Mouse (Mus musculus): Measurements from ENCODE around the gene Chrnb2. TPM values are rescaled to one million over a fixed set of nuclear protein-coding genes. Genes with fewer than 3 reads are reported as not detected.

The Chrnb2 gene
- polyA plus RNA-seq, 1 experiment from 2014 or later = 0.81 TPM

DNA sequence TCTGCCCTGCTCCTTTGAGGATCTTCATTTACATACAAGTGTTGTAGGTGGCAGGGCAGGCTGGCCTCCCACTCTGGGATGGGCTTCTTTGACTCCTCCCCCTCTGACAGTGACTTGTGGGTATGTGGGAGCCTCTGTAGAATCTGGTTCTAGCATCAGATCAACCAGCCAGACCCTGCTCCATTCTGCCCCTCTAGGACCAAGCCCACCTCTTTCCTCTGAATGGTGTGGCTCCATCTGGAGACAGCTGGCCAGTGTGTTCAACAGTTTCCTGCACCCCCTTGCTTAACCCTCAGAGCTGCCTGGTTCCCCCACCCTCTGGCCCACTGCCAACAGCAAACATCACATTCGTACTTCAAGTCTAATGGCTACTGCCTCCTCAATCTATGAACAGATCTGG is 12.1 kb downstream of the Chrnb2 start:
- Histone ChIP-seq H3K27ac (no peak overlapping the region), H3K4me3 (replicated peaks) (no peak overlapping the region), H3K4me1 (replicated peaks) (peaks cover under 1% of the 10 kb centered on the region; the same call in 1 of the 2 replicates), H3K9ac (replicated peaks) (no peak overlapping the region), H3K36me3 (peaks cover 48% of the 10 kb centered on the region), H3K9me3 (no peaks in the 10 kb centered on the region), H3K4me2 (no peak overlapping the region), H3K27me3 (no peaks in the 10 kb centered on the region)
- no peak for ATAC-seq (ENCODE audit: insufficient number of reproducible peaks, insufficient read depth, low FRiP score, low TSS enrichment, low read depth)
- 75% methylated on average over 1 of the region's 1 CpGs for WGBS

GRCm38 (mm10) chr3:89738509-89738908 is 25.9 kb downstream of the Chrnb2 start:
- WGBS = 93% methylated on average over 6 of the region's 6 CpGs
- H3K4me3 ChIP-seq (replicated peaks) = no peak overlapping the region
- H3K27ac ChIP-seq = no peak overlapping the region
- H3K27me3 ChIP-seq = no peaks in the 10 kb centered on the region
- H3K4me2 ChIP-seq = no peak overlapping the region
- no peak overlapping the region for H3K9ac ChIP-seq (replicated peaks)
- no peaks in the 10 kb centered on the region for H3K4me1 ChIP-seq (replicated peaks)
- no peaks in the 10 kb centered on the region for H3K9me3 ChIP-seq
- H3K36me3 ChIP-seq = peaks cover 73% of the 10 kb centered on the region
- ATAC-seq (ENCODE audit: insufficient number of reproducible peaks, insufficient read depth, low FRiP score, low TSS enrichment, low read depth) = no peak

DNA sequence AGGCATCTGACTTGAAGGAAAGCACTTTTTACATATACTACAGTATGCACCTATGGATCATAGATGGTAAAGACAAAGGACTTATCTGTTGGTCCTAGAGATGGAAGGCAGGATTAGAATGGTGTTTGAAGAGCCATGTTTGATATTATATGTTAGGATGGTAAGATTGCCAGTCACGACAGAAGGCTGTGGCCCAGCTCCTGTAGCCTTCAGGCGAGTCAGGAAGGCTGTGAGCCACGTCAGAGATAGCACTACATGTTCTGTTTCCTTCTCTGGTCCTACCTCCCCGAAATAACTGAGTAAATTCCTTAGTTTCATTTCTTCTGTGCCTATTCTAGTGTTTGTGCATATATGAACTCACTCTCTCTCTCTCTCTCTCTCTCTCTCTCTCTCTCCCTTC is 32.3 kb downstream of the Chrnb2 start:
- Histone ChIP-seq H3K27me3 (no peaks in the 10 kb centered on the region), H3K4me3 (replicated peaks) (no peak overlapping the region), H3K4me1 (replicated peaks) (peaks cover 14% of the 10 kb centered on the region), H3K36me3 (peaks cover 16% of the 10 kb centered on the region), H3K9me3 (no peaks in the 10 kb centered on the region), H3K9ac (replicated peaks) (no peak overlapping the region), H3K4me2 (no peak overlapping the region), H3K27ac (no peak overlapping the region)
- no peak for ATAC-seq (ENCODE audit: insufficient number of reproducible peaks, insufficient read depth, low FRiP score, low TSS enrichment, low read depth)
- WGBS = 90% methylated on average over 4 of the region's 4 CpGs

DNA sequence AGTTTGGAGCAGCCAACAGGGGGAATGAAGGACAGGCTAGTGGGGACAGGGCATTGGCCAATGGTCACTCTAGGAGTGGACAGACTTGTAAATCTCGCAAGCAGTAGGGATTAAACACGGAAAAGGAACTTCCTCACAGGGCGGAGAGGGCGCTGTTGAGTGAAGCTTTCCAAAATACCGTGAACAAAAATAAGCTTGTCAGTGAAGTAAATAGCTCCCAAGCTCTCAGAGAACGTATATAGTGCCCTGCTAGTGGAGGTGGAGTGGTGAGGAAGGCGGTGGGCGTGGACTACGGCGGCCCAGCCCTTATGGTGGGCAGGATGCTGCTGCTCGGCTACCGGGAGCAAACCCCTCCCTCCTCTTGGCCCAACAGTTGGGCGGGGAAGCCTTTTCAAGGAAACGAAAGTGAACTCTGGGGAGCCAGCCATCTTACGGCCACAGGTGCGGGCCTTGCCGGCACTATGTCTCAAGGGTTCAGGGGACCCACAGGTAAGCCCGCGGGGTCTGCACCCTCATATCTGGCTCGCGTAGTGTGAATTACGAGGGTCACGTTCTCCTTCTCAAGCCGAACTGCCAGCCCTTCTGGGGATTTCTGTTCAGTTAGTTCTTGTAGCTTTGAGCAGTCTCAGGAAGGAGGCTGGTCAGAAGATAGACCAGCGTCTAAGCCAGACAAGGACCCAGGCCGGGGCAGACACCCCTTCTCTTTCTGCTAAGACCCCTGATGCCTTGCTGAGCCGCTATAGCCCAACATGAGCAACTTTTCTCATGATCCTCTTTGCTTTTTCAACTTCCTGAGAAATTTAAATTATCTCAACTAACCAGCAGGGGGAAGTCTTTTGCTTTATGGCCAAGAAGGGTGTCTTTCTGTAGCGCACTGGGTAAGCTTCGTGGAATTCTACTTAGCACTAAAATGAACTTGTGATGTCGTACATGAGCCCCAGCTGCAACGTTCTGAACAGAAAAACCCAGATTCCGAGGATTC is 33.8 kb downstream of the Chrnb2 start:
- WGBS = 3% methylated on average over 32 of the region's 32 CpGs
- H3K27me3 ChIP-seq = no peaks in the 10 kb centered on the region
- H3K27ac ChIP-seq = peak overlapping the region; percentile 68
- H3K9me3 ChIP-seq = no peaks in the 10 kb centered on the region
- H3K4me3 ChIP-seq (replicated peaks) = peak overlapping the region; percentile 56
- peaks cover 14% of the 10 kb centered on the region for H3K4me1 ChIP-seq (replicated peaks)
- H3K4me2 ChIP-seq = peak overlapping the region; percentile 79
- peak; percentile 80 for ATAC-seq (ENCODE audit: insufficient number of reproducible peaks, insufficient read depth, low FRiP score, low TSS enrichment, low read depth)
- H3K9ac ChIP-seq (replicated peaks) = peak overlapping the region; percentile 58
- H3K36me3 ChIP-seq = peaks cover 6% of the 10 kb centered on the region; the same call in 1 of the 2 replicates

DNA sequence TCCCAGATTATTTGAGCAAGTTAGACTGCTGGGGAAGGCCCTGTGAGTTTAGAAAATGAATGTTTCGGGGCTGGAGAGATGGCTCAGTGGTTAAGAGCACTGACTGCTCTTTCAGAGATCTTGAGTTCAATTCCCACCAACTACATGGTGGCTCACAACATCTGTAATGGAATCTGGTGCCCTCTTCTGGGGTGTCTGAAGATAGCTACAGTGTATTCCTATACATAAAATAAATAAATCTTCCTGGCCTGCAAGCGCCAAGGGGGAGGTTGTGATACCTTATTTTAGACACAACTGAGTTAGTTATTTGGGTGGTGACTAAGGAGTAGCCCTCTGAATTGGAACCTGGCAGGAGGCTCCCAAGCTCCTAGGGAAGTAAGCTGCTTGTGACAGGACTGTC is 35.6 kb downstream of the Chrnb2 start:
- no peak overlapping the region for H3K4me3 ChIP-seq (replicated peaks)
- H3K4me2 ChIP-seq = no peak overlapping the region
- ATAC-seq (ENCODE audit: insufficient number of reproducible peaks, insufficient read depth, low FRiP score, low TSS enrichment, low read depth) = no peak
- H3K27ac ChIP-seq = no peak overlapping the region
- no peaks in the 10 kb centered on the region for H3K9me3 ChIP-seq
- no peaks in the 10 kb centered on the region for H3K36me3 ChIP-seq
- no peak overlapping the region for H3K9ac ChIP-seq (replicated peaks)
- peaks cover 14% of the 10 kb centered on the region for H3K4me1 ChIP-seq (replicated peaks)
- 81% methylated on average over 2 of the region's 2 CpGs for WGBS
- H3K27me3 ChIP-seq = no peaks in the 10 kb centered on the region

DNA sequence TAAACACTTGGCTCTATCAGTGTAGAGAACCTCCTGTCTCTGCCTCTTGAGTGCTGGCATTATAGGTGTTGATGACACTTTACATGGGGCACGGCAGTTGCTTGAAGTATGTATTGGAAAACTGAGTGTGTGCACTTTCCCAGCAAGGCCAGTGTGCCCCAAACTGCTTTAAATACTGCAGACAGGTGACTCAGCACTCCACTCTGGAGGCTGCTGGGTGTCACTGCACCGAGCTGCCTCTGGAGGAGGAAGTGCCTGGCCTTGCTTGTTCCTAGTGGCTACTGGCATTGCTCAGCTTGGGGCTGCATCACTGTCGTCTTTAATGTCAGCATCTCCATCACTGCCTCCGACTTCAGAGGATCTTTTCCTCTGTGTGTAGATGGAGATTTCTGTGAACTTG is 37.4 kb downstream of the Chrnb2 start:
- Histone ChIP-seq H3K36me3 (no peaks in the 10 kb centered on the region), H3K9ac (replicated peaks) (no peak overlapping the region), H3K4me2 (no peak overlapping the region), H3K4me1 (replicated peaks) (peaks cover 14% of the 10 kb centered on the region), H3K4me3 (replicated peaks) (no peak overlapping the region), H3K27me3 (no peaks in the 10 kb centered on the region), H3K9me3 (no peaks in the 10 kb centered on the region), H3K27ac (no peak overlapping the region)
- WGBS = 24% methylated on average over 4 of the region's 4 CpGs
- ATAC-seq (ENCODE audit: insufficient number of reproducible peaks, insufficient read depth, low FRiP score, low TSS enrichment, low read depth) = no peak; the same call in 1 of the 2 replicates

- H3K4me1 ChIP-seq (replicated peaks) = no peaks in the 10 kb centered on the region
- no peak overlapping the region for H3K4me3 ChIP-seq (replicated peaks)
- ATAC-seq (ENCODE audit: insufficient number of reproducible peaks, insufficient read depth, low FRiP score, low TSS enrichment, low read depth) = no peak
- no peak overlapping the region for H3K27ac ChIP-seq
- H3K27me3 ChIP-seq = no peaks in the 10 kb centered on the region
- no peaks in the 10 kb centered on the region for H3K36me3 ChIP-seq
- H3K9me3 ChIP-seq = no peaks in the 10 kb centered on the region
- no peak overlapping the region for H3K9ac ChIP-seq (replicated peaks)
- no peak overlapping the region for H3K4me2 ChIP-seq
- 87% methylated on average over 7 of the region's 7 CpGs for WGBS
Measured at GRCm38 (mm10) chr3:89723400-89724084, 40.9 kb downstream of the Chrnb2 start.

- Histone ChIP-seq H3K27ac (no peak overlapping the region), H3K4me3 (replicated peaks) (no peak overlapping the region), H3K36me3 (no peaks in the 10 kb centered on the region), H3K9ac (replicated peaks) (no peak overlapping the region), H3K9me3 (no peaks in the 10 kb centered on the region), H3K27me3 (no peaks in the 10 kb centered on the region), H3K4me1 (replicated peaks) (no peaks in the 10 kb centered on the region; the same call in 1 of the 2 replicates), H3K4me2 (no peak overlapping the region)
- ATAC-seq (ENCODE audit: insufficient number of reproducible peaks, insufficient read depth, low FRiP score, low TSS enrichment, low read depth) = no peak
Measured at GRCm38 (mm10) chr3:89722032-89722431, 42.4 kb downstream of the Chrnb2 start.

DNA sequence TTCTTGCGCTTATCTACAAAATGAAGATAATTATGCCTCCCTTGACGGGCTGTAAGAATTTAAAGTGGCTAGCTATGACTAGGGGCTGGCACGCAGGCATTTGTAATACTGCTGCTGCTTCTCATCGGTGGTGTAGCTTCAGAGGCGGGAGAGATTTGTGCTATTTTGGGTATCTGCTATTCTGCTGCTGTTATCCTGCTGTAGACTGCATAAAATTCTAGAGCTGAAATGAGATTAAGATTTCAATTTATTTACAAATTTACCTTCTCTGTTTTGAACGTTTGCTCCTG is 48.5 kb downstream of the Chrnb2 start:
- peak overlapping the region; percentile 91 for H3K4me2 ChIP-seq
- peaks cover 12% of the 10 kb centered on the region for H3K4me1 ChIP-seq (replicated peaks)
- 68% methylated on average over 6 of the region's 6 CpGs for WGBS
- H3K9ac ChIP-seq (replicated peaks) = peak overlapping the region; percentile 82
- no peaks in the 10 kb centered on the region for H3K36me3 ChIP-seq
- H3K9me3 ChIP-seq = no peaks in the 10 kb centered on the region
- no peak for ATAC-seq (ENCODE audit: insufficient number of reproducible peaks, insufficient read depth, low FRiP score, low TSS enrichment, low read depth)
- H3K27ac ChIP-seq = no peak overlapping the region
- peaks cover 13% of the 10 kb centered on the region for H3K27me3 ChIP-seq
- H3K4me3 ChIP-seq (replicated peaks) = peak overlapping the region; percentile 83

GRCm38 (mm10) chr3:89715207-89715966 is 49.0 kb downstream of the Chrnb2 start:
- Histone ChIP-seq H3K4me1 (replicated peaks) (peaks cover 12% of the 10 kb centered on the region), H3K4me3 (replicated peaks) (peak overlapping the region; percentile 83), H3K9ac (replicated peaks) (peak overlapping the region; percentile 82), H3K9me3 (no peaks in the 10 kb centered on the region), H3K4me2 (peak overlapping the region; percentile 91), H3K27me3 (peaks cover 13% of the 10 kb centered on the region), H3K27ac (peak overlapping the region; percentile 62), H3K36me3 (no peaks in the 10 kb centered on the region)
- ATAC-seq (ENCODE audit: insufficient number of reproducible peaks, insufficient read depth, low FRiP score, low TSS enrichment, low read depth) = peak; percentile 35
- 3% methylated on average over 55 of the region's 59 CpGs for WGBS

Data from limb, embryonic 12.5 days (tissue).